Mouse (Mus musculus) bone marrow macrophage, adult 2 months (primary cell): ENCODE measurements around the gene Dclk2.

Source experiments
- CTCF ChIP-seq: IDR thresholded peaks from 2 replicates; pipeline ENCODE4 v1.5.1; 2012; ENCODE audit warnings: low read depth, mild to moderate bottlenecking, low read length, moderate library complexity
- POLR2A ChIP-seq: IDR thresholded peaks from 2 replicates; pipeline ENCODE4 v1.6.1; 2012; ENCODE audit warnings: mild to moderate bottlenecking, low read depth, low read length, borderline replicate concordance

DNA sequence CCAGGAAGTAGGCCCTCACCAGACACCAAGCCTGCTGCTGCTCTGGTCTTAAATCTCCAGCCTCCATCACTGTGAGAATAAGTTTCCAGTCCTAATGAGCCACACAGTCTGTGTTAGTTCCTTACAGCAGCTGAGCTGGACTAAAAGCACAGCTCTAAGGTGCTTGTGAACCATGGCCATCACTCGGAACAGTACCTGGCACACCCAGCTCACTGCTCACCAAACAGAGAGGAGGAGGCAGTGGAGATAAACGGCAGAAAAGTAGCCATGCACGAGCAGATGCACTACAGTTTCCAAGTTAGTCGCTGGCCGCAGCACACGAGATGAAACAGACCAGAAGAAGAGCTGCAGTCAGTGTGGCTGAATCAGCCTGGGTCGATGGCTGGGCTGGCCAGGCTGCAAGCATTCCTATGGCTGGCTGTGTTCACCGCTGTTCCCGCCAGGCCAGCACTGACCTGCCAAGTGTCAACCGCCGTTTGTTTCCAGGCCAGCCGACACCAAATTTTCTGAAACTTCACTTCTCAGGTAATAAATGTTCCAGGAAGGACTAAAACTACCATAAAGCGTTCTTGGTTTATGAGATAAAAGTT lies 122.7 kb downstream of the Dclk2 start:
- TF ChIP-seq POLR2A (no peak), CTCF (no peak)
